Mouse (Mus musculus) liver, embryonic 14.5 days (tissue): ENCODE data around the gene Herc2.

Experiments
- CTCF ChIP-seq: IDR thresholded peaks from 2 replicates; pipeline ENCODE4 v1.5.1; 2016; ENCODE audit warnings: antibody characterized with exemption, low read depth, control low read depth
- EP300 ChIP-seq: IDR thresholded peaks from 2 replicates; pipeline ENCODE4 v1.6.1; 2016; ENCODE audit warnings: antibody characterized with exemption, low read depth

GRCm38 (mm10) chr7:56013261-56014001, 36.6 kb upstream of the Herc2 start:
- TF ChIP-seq CTCF, result no peak
- no peak for TF ChIP-seq EP300
